Mouse (Mus musculus) urinary bladder, postnatal 4 days (tissue): ENCODE data around the gene Wdfy2.

Source experiments
- DNase-seq, 2 experiments: peaks; one replicate each; pipeline ENCODE4 v3.0.0; 2021 to 2022; ENCODE audit warnings: low spot score in 2 of 2

The Wdfy2 gene

DNA sequence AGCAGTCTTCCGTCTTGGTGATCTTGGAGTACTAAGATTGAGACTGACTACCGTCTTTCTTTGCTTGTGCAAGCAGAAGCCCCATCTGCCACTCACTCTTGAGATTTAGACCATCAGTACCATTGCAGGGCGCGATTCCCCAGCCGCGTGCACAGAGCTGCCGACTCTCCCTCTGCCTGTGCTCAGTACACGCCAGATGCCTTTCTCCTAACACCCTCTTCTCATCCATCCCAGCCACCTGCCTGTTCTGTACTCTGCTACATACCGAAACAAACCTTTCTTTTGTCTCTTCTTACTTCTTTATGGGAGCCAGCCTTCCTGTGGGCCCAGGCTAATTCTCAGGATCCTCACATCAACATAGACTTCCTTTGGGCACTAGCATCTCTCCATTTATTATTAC lies 97.9 kb downstream of the Wdfy2 start:
- no peak for DNase-seq

GRCm38 (mm10) chr14:62936631-62937380 lies 99.3 kb downstream of the Wdfy2 start:
- DNase-seq: no peak

DNA sequence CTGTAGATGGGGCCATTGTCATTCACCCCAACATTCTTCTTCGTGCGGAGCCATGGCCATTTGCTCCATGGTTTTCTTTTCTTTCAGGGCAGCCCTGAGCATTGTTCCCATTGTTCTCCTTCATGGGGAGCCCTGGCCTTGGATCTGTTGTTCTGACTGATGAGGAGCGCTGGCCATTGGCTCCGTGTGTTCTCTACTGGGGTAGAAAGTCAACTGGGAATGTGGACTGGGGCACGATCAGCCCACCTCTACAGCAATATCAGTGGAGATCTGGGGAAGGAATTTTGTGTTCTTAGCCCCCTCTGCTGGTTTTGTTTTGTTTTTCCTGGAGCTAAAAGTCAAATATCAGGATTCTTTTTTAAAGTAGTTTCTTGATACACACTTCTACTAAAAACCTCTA lies 100.2 kb downstream of the Wdfy2 start:
- no peak for DNase-seq

- no peak for DNase-seq
Observed at GRCm38 (mm10) chr14:62939435-62939834, 102.0 kb downstream of the Wdfy2 start.

GRCm38 (mm10) chr14:62940383-62941074 lies 103.1 kb downstream of the Wdfy2 start:
- DNase-seq: peak; percentile 43 to 65

DNA sequence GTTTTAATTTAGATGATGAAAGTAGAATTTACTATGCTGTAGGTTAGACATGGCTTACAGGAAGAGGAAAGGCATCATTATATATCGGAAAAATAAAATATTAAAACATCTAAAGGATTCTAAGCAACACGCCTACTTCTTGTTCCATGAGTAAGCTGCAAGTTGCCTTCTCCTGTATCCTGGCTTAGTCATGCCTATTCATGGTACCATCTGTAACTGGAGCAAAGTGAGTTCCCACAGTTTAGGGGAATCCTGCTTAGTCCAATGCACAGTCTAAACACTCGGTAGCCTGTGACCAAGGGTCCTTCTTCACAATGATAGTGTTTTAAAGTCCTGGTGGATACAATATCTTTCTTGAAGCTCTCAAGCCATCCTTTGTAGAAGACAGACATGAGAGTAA lies 109.3 kb downstream of the Wdfy2 start:
- no peak for DNase-seq

DNA sequence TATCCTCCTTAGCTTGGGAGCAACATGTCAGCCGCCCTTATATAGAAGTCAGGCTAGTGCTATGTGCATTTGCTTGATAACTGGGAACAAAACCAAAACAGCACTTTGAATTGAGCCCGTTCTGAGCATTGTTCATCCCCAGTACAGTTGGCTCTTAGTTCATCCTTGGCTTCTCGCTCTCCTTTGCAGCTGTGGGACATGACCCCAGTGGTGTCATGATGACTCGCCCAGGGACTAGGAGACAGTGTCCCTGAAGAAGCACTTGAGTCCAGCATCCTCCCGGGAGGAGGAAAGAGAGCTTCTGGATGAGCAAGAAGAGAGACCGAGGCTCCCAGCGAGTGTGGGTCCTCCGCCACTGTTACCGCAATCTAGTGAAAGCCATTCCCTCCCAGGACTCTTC lies 118.6 kb downstream of the Wdfy2 start:
- no peak for DNase-seq

DNA sequence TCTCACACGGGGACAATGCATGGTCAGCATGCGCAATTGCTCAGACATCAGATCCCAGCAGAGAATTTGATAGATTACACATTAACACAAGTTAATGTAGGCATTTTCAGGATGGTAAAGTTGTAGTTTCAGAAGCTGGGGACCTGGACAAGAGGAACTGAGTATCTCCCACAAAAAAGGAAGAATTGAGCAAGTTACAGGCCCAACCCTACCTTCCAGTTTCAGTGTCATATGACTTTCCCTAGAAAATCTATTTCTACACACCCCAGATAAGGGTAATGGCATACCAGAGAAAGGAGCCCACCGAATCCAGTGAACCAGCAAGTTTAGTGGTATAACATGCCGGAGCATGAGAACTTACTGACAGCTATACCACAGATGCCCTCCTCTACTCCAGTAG lies 126.2 kb downstream of the Wdfy2 start:
- DNase-seq: no peak

GRCm38 (mm10) chr14:62965342-62965741 lies 127.9 kb downstream of the Wdfy2 start:
- DNase-seq: no peak

- DNase-seq: no peak
Observed at GRCm38 (mm10) chr14:62965811-62966520, 128.5 kb downstream of the Wdfy2 start.

DNA sequence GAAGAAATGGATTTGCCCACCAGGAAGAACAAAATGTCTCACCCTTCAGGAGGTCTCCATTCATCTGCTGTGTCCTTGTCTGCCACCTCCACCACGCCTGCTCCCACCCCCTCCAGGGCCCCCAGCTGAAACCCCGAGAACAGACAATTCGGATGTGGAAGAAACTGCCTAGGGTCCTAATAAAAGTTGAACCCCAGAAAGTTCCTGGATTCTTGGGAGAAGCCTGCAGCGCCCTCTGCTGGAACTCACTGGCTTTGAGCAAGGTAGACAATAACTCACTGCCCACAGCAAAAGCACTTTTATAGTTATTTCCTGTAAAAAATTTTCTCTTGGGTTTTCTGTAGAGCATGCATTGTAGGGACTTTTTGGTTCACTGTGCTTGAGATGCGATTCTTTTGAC lies 137.6 kb downstream of the Wdfy2 start:
- peak; percentile 28 to 76 for DNase-seq

- DNase-seq: no peak
Observed at GRCm38 (mm10) chr14:62979815-62980214, 142.3 kb downstream of the Wdfy2 start.

- no peak for DNase-seq
Observed at GRCm38 (mm10) chr14:62984410-62984809, 146.9 kb downstream of the Wdfy2 start, which contains the start of gene Defb48. Gene Defb48, minus strand, starts transcription at chr14:62984510.

- DNase-seq: no peak
Observed at GRCm38 (mm10) chr14:62991271-62991670, 153.8 kb downstream of the Wdfy2 start.

DNA sequence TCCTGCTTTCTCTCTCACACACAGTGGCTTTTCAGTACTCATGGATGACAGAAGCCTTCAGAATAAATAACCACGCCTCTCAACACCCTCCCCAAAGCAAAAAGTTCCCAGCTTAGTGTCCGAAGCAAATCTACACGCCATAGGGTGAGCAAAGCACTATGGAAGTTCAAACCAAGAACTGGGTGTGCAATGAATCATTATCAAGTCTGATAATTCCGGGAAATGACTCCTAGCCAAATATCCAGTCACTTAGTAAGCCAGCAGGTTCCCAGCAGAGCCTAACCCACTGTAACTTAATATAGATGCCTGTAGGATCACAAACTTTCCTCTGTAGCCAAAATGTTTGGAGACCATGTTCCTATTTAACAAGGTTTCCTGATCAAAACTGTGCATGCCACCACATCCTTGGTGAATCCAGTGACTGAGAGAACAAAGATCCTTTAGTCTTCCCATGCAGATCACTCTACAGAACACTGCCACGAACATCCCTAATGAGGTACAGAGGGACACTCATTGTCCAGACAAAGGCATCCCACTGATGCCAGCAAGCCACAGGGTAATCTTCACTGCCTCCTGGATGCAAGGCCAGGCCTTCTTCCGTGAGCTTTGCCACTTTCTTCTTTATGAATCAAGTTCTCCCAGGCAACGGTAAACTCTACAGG lies 154.5 kb downstream of the Wdfy2 start:
- DNase-seq: no peak

- no peak for DNase-seq
Observed at GRCm38 (mm10) chr14:62997777-62998176, 160.3 kb downstream of the Wdfy2 start, which contains the start of gene Defb47. Gene Defb47, plus strand, starts transcription at chr14:62998077.

GRCm38 (mm10) chr14:62998977-62999376 lies 161.5 kb downstream of the Wdfy2 start:
- no peak for DNase-seq

GRCm38 (mm10) chr14:63002588-63002987 lies 165.1 kb downstream of the Wdfy2 start:
- DNase-seq: no peak
